Mouse (Mus musculus) heart, embryonic 15.5 days (tissue): ENCODE results near the gene Serpinb8. TPM values are rescaled to one million over a fixed set of nuclear protein-coding genes. Genes with fewer than 3 reads are reported as not detected.

Source experiments
- ATAC-seq: fragments of 200-750 bp; cut with Nextera tagmentation; replicated peaks from 2 replicates; pipeline ENCODE4 v1.8.0; 2017; ENCODE audit warnings: low read depth, moderate TSS enrichment; ENCODE audit not compliant: insufficient number of reproducible peaks, insufficient read depth, low FRiP score
- H3K27ac ChIP-seq: fragments of 300-500 bp; sonication (generic); 2 replicates; pipeline ENCODE4 v1.5.1; 2015; ENCODE audit warnings: mild to moderate bottlenecking, inconsistent platforms
- H3K27me3 ChIP-seq: fragments of 300-500 bp; sonication (generic); 2 replicates; pipeline ENCODE4 v1.6.1; 2015; ENCODE audit warnings: inconsistent platforms
- H3K36me3 ChIP-seq: fragments of 300-500 bp; sonication (generic); 2 replicates; pipeline ENCODE4 v1.6.1; 2015; ENCODE audit warnings: mild to moderate bottlenecking, inconsistent platforms
- H3K4me1 ChIP-seq: fragments of 300-500 bp; sonication (generic); replicated peaks from 2 replicates; pipeline ENCODE4 v1.6.1; 2015; ENCODE audit warnings: inconsistent platforms
- H3K4me2 ChIP-seq: fragments of 300-500 bp; sonication (generic); 2 replicates; pipeline ENCODE4 v1.6.1; 2015; ENCODE audit warnings: inconsistent platforms, mild to moderate bottlenecking, moderate library complexity
- H3K4me3 ChIP-seq: fragments of 300-500 bp; sonication (generic); 2 replicates; pipeline ENCODE4 v1.5.1; 2015; ENCODE audit warnings: mild to moderate bottlenecking, inconsistent platforms
- H3K9ac ChIP-seq: fragments of 300-500 bp; sonication (generic); 2 replicates; pipeline ENCODE4 v1.6.1; 2015; ENCODE audit warnings: mild to moderate bottlenecking, inconsistent platforms
- H3K9me3 ChIP-seq: fragments of 300-500 bp; sonication (generic); replicated peaks from 2 replicates; pipeline ENCODE4 v1.6.1; 2016; ENCODE audit warnings: inconsistent platforms
- WGBS: fragments of 180-500 bp; shearing (Covaris S2); methylation state at CpG from one replicate; pipeline ENCODE4 v1.1.7; 2015; ENCODE audit warnings: mixed read lengths; 5-methylcytosine and 5-hydroxymethylcytosine counted together
- polyA plus RNA-seq: library from polyadenylated mRNA; unstranded; fragments of >200 nt; fragmentation: Nextera tagmentation; extraction: Ambion mirVana; gene quantifications from 2 replicates; pipeline ENCODE4 v1.2.1, GENCODE M21; 2015

The Serpinb8 gene
- polyA plus RNA-seq = 3.1 and 3.5 TPM in 2 replicates

- Histone ChIP-seq H3K9ac (peak within 1 kb of the TSS; percentile 41), H3K9me3 (no peaks in the 10 kb centered on the region), H3K4me3 (peak within 1 kb of the TSS; percentile 39), H3K27ac (peak within 1 kb of the TSS; percentile 56), H3K36me3 (no peaks in the 10 kb centered on the region), H3K4me2 (peak within 1 kb of the TSS; percentile 58), H3K27me3 (no peaks in the 10 kb centered on the region), H3K4me1 (peaks cover 17% of the 10 kb centered on the region)
- WGBS = 21% methylated on average over 10 of the region's 10 CpGs
- peak; percentile 84 for ATAC-seq
Measured at GRCm38 (mm10) chr1:107589691-107590470, at the start of gene Serpinb8. Serpinb8 (plus strand) TSS chr1:107590006.

- H3K4me3 ChIP-seq = no peak overlapping the region
- no peak overlapping the region for H3K27ac ChIP-seq
- H3K4me2 ChIP-seq = no peak overlapping the region
- no peaks in the 10 kb centered on the region for H3K4me1 ChIP-seq
- H3K27me3 ChIP-seq = no peaks in the 10 kb centered on the region
- no peak for ATAC-seq
- H3K9me3 ChIP-seq = no peaks in the 10 kb centered on the region
- no peaks in the 10 kb centered on the region for H3K36me3 ChIP-seq
- 73% methylated on average over 3 of the region's 3 CpGs for WGBS
- no peak overlapping the region for H3K9ac ChIP-seq
Measured at GRCm38 (mm10) chr1:107559494-107559893, 30.3 kb upstream of the Serpinb8 start.

GRCm38 (mm10) chr1:107562110-107562509 lies 27.7 kb upstream of the Serpinb8 start:
- Histone ChIP-seq H3K9me3 (no peaks in the 10 kb centered on the region), H3K4me1 (no peaks in the 10 kb centered on the region), H3K27me3 (no peaks in the 10 kb centered on the region), H3K27ac (no peak overlapping the region), H3K36me3 (no peaks in the 10 kb centered on the region), H3K4me2 (no peak overlapping the region), H3K9ac (no peak overlapping the region), H3K4me3 (no peak overlapping the region)
- ATAC-seq = no peak
- 74% methylated on average over 1 of the region's 1 CpGs for WGBS

GRCm38 (mm10) chr1:107565644-107566043 lies 24.2 kb upstream of the Serpinb8 start:
- Histone ChIP-seq H3K9ac (no peak overlapping the region), H3K4me1 (no peaks in the 10 kb centered on the region), H3K4me3 (no peak overlapping the region), H3K9me3 (no peaks in the 10 kb centered on the region), H3K27me3 (no peaks in the 10 kb centered on the region), H3K36me3 (no peaks in the 10 kb centered on the region), H3K4me2 (no peak overlapping the region), H3K27ac (no peak overlapping the region)
- no peak for ATAC-seq

- H3K27ac ChIP-seq = no peak overlapping the region
- H3K27me3 ChIP-seq = no peaks in the 10 kb centered on the region
- WGBS = 61% methylated on average over 2 of the region's 2 CpGs
- H3K4me3 ChIP-seq = no peak overlapping the region
- no peak overlapping the region for H3K9ac ChIP-seq
- H3K4me1 ChIP-seq = no peaks in the 10 kb centered on the region
- no peak for ATAC-seq
- no peak overlapping the region for H3K4me2 ChIP-seq
- H3K36me3 ChIP-seq = no peaks in the 10 kb centered on the region
- H3K9me3 ChIP-seq = no peaks in the 10 kb centered on the region
Measured at GRCm38 (mm10) chr1:107576094-107576493, 13.7 kb upstream of the Serpinb8 start.

- H3K4me2 ChIP-seq = no peak overlapping the region
- no peaks in the 10 kb centered on the region for H3K27me3 ChIP-seq
- no peaks in the 10 kb centered on the region for H3K36me3 ChIP-seq
- no peak overlapping the region for H3K9ac ChIP-seq
- H3K9me3 ChIP-seq = no peaks in the 10 kb centered on the region
- ATAC-seq = no peak
- WGBS = 64% methylated on average over 1 of the region's 1 CpGs
- H3K27ac ChIP-seq = no peak overlapping the region
- no peak overlapping the region for H3K4me3 ChIP-seq
- H3K4me1 ChIP-seq = no peaks in the 10 kb centered on the region
Measured at GRCm38 (mm10) chr1:107577514-107577913, 12.3 kb upstream of the Serpinb8 start.

- WGBS = 75% methylated on average over 1 of the region's 1 CpGs
- no peak overlapping the region for H3K4me2 ChIP-seq
Measured at GRCm38 (mm10) chr1:107581220-107581619, 8.6 kb upstream of the Serpinb8 start.

GRCm38 (mm10) chr1:107582900-107583299 lies 6.9 kb upstream of the Serpinb8 start:
- Histone ChIP-seq H3K4me2 (no peak overlapping the region), H3K27me3 (no peaks in the 10 kb centered on the region), H3K9ac (no peak overlapping the region), H3K9me3 (no peaks in the 10 kb centered on the region), H3K36me3 (no peaks in the 10 kb centered on the region), H3K4me3 (no peak overlapping the region), H3K4me1 (no peaks in the 10 kb centered on the region), H3K27ac (no peak overlapping the region)
- ATAC-seq = no peak

More at GRCm38 (mm10) chr1:107581220-107581619, 8.6 kb upstream of the Serpinb8 start:
- H3K36me3 ChIP-seq = no peaks in the 10 kb centered on the region
- no peaks in the 10 kb centered on the region for H3K9me3 ChIP-seq
- H3K27ac ChIP-seq = no peak overlapping the region
- ATAC-seq = no peak
- no peak overlapping the region for H3K4me3 ChIP-seq
- no peaks in the 10 kb centered on the region for H3K4me1 ChIP-seq
- no peak overlapping the region for H3K9ac ChIP-seq
- H3K27me3 ChIP-seq = no peaks in the 10 kb centered on the region

GRCm38 (mm10) chr1:107583958-107584376 lies 5.8 kb upstream of the Serpinb8 start:
- Histone ChIP-seq H3K4me3 (no peak overlapping the region), H3K36me3 (no peaks in the 10 kb centered on the region), H3K27ac (no peak overlapping the region), H3K9me3 (no peaks in the 10 kb centered on the region), H3K27me3 (no peaks in the 10 kb centered on the region), H3K9ac (no peak overlapping the region), H3K4me2 (no peak overlapping the region), H3K4me1 (no peaks in the 10 kb centered on the region)
- WGBS = 27% methylated on average over 1 of the region's 1 CpGs
- no peak for ATAC-seq

GRCm38 (mm10) chr1:107584932-107585331 lies 4.9 kb upstream of the Serpinb8 start:
- Histone ChIP-seq H3K4me2 (no peak overlapping the region), H3K9me3 (no peaks in the 10 kb centered on the region), H3K27me3 (no peaks in the 10 kb centered on the region), H3K9ac (no peak overlapping the region), H3K36me3 (no peaks in the 10 kb centered on the region), H3K4me1 (peaks cover 2% of the 10 kb centered on the region), H3K27ac (no peak overlapping the region), H3K4me3 (no peak overlapping the region)
- no peak for ATAC-seq
- 80% methylated on average over 3 of the region's 3 CpGs for WGBS

GRCm38 (mm10) chr1:107586196-107586595 lies 3.6 kb upstream of the Serpinb8 start:
- ATAC-seq = no peak
- Histone ChIP-seq H3K9me3 (no peaks in the 10 kb centered on the region), H3K4me3 (no peak overlapping the region), H3K9ac (no peak overlapping the region), H3K36me3 (no peaks in the 10 kb centered on the region), H3K4me2 (no peak overlapping the region), H3K27ac (no peak overlapping the region), H3K4me1 (peaks cover 12% of the 10 kb centered on the region), H3K27me3 (no peaks in the 10 kb centered on the region)
- 85% methylated on average over 3 of the region's 3 CpGs for WGBS

- no peak overlapping the region for H3K27ac ChIP-seq
- no peaks in the 10 kb centered on the region for H3K27me3 ChIP-seq
- no peak for ATAC-seq
- peaks cover 17% of the 10 kb centered on the region for H3K4me1 ChIP-seq
- H3K36me3 ChIP-seq = no peaks in the 10 kb centered on the region
- H3K4me2 ChIP-seq = no peak overlapping the region
- H3K9me3 ChIP-seq = no peaks in the 10 kb centered on the region
- H3K4me3 ChIP-seq = no peak overlapping the region
- no peak overlapping the region for H3K9ac ChIP-seq
Measured at GRCm38 (mm10) chr1:107588206-107588605, 1.6 kb upstream of the Serpinb8 start.
